Mouse (Mus musculus) intestine, embryonic 14.5 days (tissue): ENCODE measurements around the gene Fam122a. TPM values are rescaled to one million over a fixed set of nuclear protein-coding genes. Genes with fewer than 3 reads are reported as not detected.

Experiments used
- ATAC-seq: fragments of 200-750 bp; cut with Nextera tagmentation; replicated peaks from 2 replicates; pipeline ENCODE4 v1.8.0; 2017; ENCODE audit warnings: low read depth, moderate number of reproducible peaks, moderate TSS enrichment, moderate library complexity; ENCODE audit not compliant: low FRiP score, low TSS enrichment
- DNase-seq: peaks from one replicate; pipeline ENCODE4 v3.0.0-alpha.2; 2018; ENCODE audit warnings: low spot score
- H3K27ac ChIP-seq: fragments of 300-500 bp; sonication (generic); 2 replicates; pipeline ENCODE4 v1.5.1; 2014; ENCODE audit warnings: low read depth, mild to moderate bottlenecking, control low read depth
- H3K27me3 ChIP-seq: fragments of 300-500 bp; sonication (generic); replicated peaks from 2 replicates; pipeline ENCODE4 v1.6.1; 2014; ENCODE audit warnings: low read length, control low read depth; ENCODE audit not compliant: control insufficient read depth, insufficient read depth
- H3K36me3 ChIP-seq: fragments of 300-500 bp; sonication (generic); 2 replicates; pipeline ENCODE4 v1.6.1; 2014; ENCODE audit warnings: low read length, control low read depth; ENCODE audit not compliant: control insufficient read depth, insufficient read depth
- H3K4me1 ChIP-seq: fragments of 300-500 bp; sonication (generic); replicated peaks from 2 replicates; pipeline ENCODE4 v1.6.1; 2014; ENCODE audit warnings: low read length, control low read depth, mixed read lengths; ENCODE audit not compliant: control insufficient read depth, insufficient read depth
- H3K4me2 ChIP-seq: fragments of 300-500 bp; sonication (generic); 2 replicates; pipeline ENCODE4 v1.6.1; 2014; ENCODE audit warnings: low read length
- H3K4me3 ChIP-seq: fragments of 300-500 bp; sonication (generic); 2 replicates; pipeline ENCODE4 v1.5.1; 2014; ENCODE audit warnings: low read depth, low read length, control low read depth, mixed read lengths
- H3K9ac ChIP-seq: fragments of 300-500 bp; sonication (generic); 2 replicates; pipeline ENCODE4 v1.6.1; 2014; ENCODE audit warnings: mild to moderate bottlenecking, low read length
- H3K9me3 ChIP-seq: fragments of 300-500 bp; sonication (generic); 2 replicates; pipeline ENCODE4 v1.6.1; 2016; ENCODE audit warnings: low read length, control low read depth; ENCODE audit not compliant: control insufficient read depth
- WGBS: fragments of 180-500 bp; shearing (Covaris S2); extraction: QIAGEN DNeasy Blood & Tissue Kit; methylation state at CpG from one replicate; pipeline ENCODE4 v1.1.7; 2014; 5-methylcytosine and 5-hydroxymethylcytosine counted together
- polyA plus RNA-seq: library from polyadenylated mRNA; unstranded; fragments of >200 nt; fragmentation: Nextera tagmentation; extraction: Ambion mirVana; gene quantifications from 2 replicates; pipeline ENCODE4 v1.2.1, GENCODE M21; 2014

The Fam122a gene
- polyA plus RNA-seq, 1 experiment from 2014 or later, result 48.9 TPM

- H3K4me3 ChIP-seq, result no peak overlapping the region
- no peak overlapping the region for H3K27ac ChIP-seq
- no peaks in the 10 kb centered on the region for H3K27me3 ChIP-seq
- no peak for ATAC-seq
- H3K4me1 ChIP-seq, result no peaks in the 10 kb centered on the region
- WGBS, result 94% methylated on average over 3 of the region's 3 CpGs
- H3K9me3 ChIP-seq, result no peaks in the 10 kb centered on the region
- H3K9ac ChIP-seq, result no peak overlapping the region
- no peak overlapping the region for H3K4me2 ChIP-seq
- no peaks in the 10 kb centered on the region for H3K36me3 ChIP-seq
- no peak for DNase-seq
Observed at GRCm38 (mm10) chr19:24428011-24428410, 49.1 kb downstream of the Fam122a start.

DNA sequence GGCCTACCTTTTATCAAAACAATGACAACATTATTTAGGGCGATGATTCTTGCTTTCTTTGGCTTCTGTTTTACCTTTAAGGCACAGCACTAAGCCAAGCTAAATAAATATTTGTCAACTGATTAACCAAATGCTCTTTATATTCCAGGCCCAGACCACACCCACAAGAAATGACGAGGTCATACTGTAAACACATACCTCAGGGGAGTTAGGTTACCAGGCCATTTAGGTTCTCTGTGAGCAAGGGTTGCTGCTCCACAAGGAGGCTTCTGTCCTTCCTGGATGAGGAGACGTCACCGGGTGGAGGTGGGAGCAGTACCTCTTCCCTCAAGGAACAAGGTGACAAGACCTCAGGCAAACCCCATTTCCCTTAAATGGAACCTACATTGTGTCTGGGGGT lies 49.9 kb downstream of the Fam122a start:
- no peaks in the 10 kb centered on the region for H3K9me3 ChIP-seq
- DNase-seq, result no peak

GRCm38 (mm10) chr19:24426759-24427181 lies 50.4 kb downstream of the Fam122a start:
- 87% methylated on average over 7 of the region's 7 CpGs for WGBS
- Histone ChIP-seq H3K9ac (no peak overlapping the region), H3K36me3 (no peaks in the 10 kb centered on the region), H3K4me2 (no peak overlapping the region), H3K4me1 (no peaks in the 10 kb centered on the region), H3K27me3 (no peaks in the 10 kb centered on the region), H3K4me3 (no peak overlapping the region), H3K27ac (no peak overlapping the region), H3K9me3 (no peaks in the 10 kb centered on the region)
- DNase-seq, result no peak
- no peak for ATAC-seq

More for the DNA sequence above, 49.9 kb downstream of the Fam122a start:
- no peak overlapping the region for H3K27ac ChIP-seq
- no peak for ATAC-seq
- H3K4me3 ChIP-seq, result no peak overlapping the region
- 57% methylated on average over 4 of the region's 4 CpGs for WGBS
- H3K36me3 ChIP-seq, result no peaks in the 10 kb centered on the region
- no peak overlapping the region for H3K9ac ChIP-seq
- no peaks in the 10 kb centered on the region for H3K27me3 ChIP-seq
- H3K4me2 ChIP-seq, result no peak overlapping the region
- H3K4me1 ChIP-seq, result no peaks in the 10 kb centered on the region

Other genes with a start within 250 kb of the Fam122a start
- gene Fxn, start 196.8 kb downstream of the Fam122a start, polyA plus RNA-seq, result 46.5 and 51.9 TPM in 2 replicates
- 12.4 and 12.6 TPM in 2 replicates for gene Pip5k1b, start 78.5 kb upstream of the Fam122a start, polyA plus RNA-seq
- gene Tmem252, start 196.7 kb upstream of the Fam122a start, polyA plus RNA-seq, result 8.7 and 8.9 TPM in 2 replicates